Mouse (Mus musculus) neural tube, embryonic 15.5 days (tissue): ENCODE measurements at regions not wholly inside any gene's neighbourhood (a gene's known extent, or its start where the extent isn't known, plus 50 kb on each side); places are given as distances from the start of the nearest gene placed in this dataset.

Source experiments
- ATAC-seq: fragments of 200-750 bp; cut with Nextera tagmentation; 2 replicates; pipeline ENCODE4 v1.8.0; 2017; ENCODE audit warnings: mild to moderate bottlenecking, moderate TSS enrichment, moderate library complexity; ENCODE audit not compliant: low FRiP score
- H3K27ac ChIP-seq: fragments of 300-500 bp; sonication (generic); replicated peaks from 2 replicates; pipeline ENCODE4 v1.5.1; 2015; ENCODE audit warnings: mild to moderate bottlenecking, inconsistent platforms
- H3K27me3 ChIP-seq: fragments of 300-500 bp; sonication (generic); replicated peaks from 2 replicates; pipeline ENCODE4 v1.6.1; 2015; ENCODE audit warnings: inconsistent platforms
- H3K36me3 ChIP-seq: fragments of 300-500 bp; sonication (generic); 2 replicates; pipeline ENCODE4 v1.6.1; 2015; ENCODE audit warnings: inconsistent platforms
- H3K4me1 ChIP-seq: fragments of 300-500 bp; sonication (generic); 2 replicates; pipeline ENCODE4 v1.6.1; 2015; ENCODE audit warnings: inconsistent platforms
- H3K4me2 ChIP-seq: fragments of 300-500 bp; sonication (generic); 2 replicates; pipeline ENCODE4 v1.6.1; 2015; ENCODE audit warnings: inconsistent platforms, mild to moderate bottlenecking, moderate library complexity
- H3K4me3 ChIP-seq: fragments of 300-500 bp; sonication (generic); replicated peaks from 2 replicates; pipeline ENCODE4 v1.5.1; 2015; ENCODE audit warnings: mild to moderate bottlenecking, inconsistent platforms
- H3K9ac ChIP-seq: fragments of 300-500 bp; sonication (generic); replicated peaks from 2 replicates; pipeline ENCODE4 v1.6.1; 2015; ENCODE audit warnings: mild to moderate bottlenecking, inconsistent platforms
- H3K9me3 ChIP-seq: fragments of 300-500 bp; sonication (generic); replicated peaks from 2 replicates; pipeline ENCODE4 v1.6.1; 2016; ENCODE audit warnings: inconsistent platforms
- WGBS: fragments of 180-500 bp; shearing (Covaris S2); methylation state at CpG from one replicate; pipeline ENCODE4 v1.1.7; 2015; ENCODE audit warnings: mixed read lengths; 5-methylcytosine and 5-hydroxymethylcytosine counted together

- H3K36me3 ChIP-seq, result no peaks in the 10 kb centered on the region
- no peak overlapping the region for H3K9ac ChIP-seq
- no peak overlapping the region for H3K27ac ChIP-seq
- WGBS, result 28% methylated on average over 10 of the region's 10 CpGs
- H3K9me3 ChIP-seq, result no peaks in the 10 kb centered on the region
- peaks cover 62% of the 10 kb centered on the region for H3K27me3 ChIP-seq
- H3K4me2 ChIP-seq, result no peak overlapping the region
- H3K4me3 ChIP-seq, result no peak overlapping the region
- peaks cover 4% of the 10 kb centered on the region; the same call in 1 of the 2 replicates for H3K4me1 ChIP-seq
- ATAC-seq, result no peak
Measured at GRCm38 (mm10) chr4:99503221-99503744, 152.8 kb upstream of the Foxd3 start.

DNA sequence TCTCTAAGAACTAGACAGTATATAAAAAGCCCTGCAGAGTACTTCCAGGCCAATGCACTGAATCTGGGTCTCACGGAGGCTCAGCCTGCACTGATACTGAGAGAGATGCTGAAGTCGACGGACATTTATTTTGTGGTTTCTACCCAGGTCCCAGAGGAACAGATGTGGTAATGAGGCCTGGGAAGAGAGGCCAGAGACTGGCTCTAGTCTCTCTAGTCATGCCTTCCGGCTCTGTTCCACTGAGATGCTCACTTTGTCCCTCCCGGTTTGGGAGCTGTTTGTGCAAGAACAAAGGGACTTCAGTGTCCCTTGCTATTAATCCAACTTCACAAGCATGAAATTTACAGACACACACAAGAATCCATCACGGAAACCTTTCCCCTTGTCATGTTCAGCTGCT lies 144.1 kb upstream of the Foxd3 start:
- no peaks in the 10 kb centered on the region for H3K36me3 ChIP-seq
- WGBS, result 26% methylated on average over 6 of the region's 6 CpGs
- H3K4me2 ChIP-seq, result no peak overlapping the region
- H3K27ac ChIP-seq, result no peak overlapping the region
- H3K4me3 ChIP-seq, result no peak overlapping the region
- no peaks in the 10 kb centered on the region for H3K9me3 ChIP-seq
- ATAC-seq, result no peak
- H3K9ac ChIP-seq, result no peak overlapping the region
- no peaks in the 10 kb centered on the region for H3K27me3 ChIP-seq
- no peaks in the 10 kb centered on the region for H3K4me1 ChIP-seq

GRCm38 (mm10) chr4:99516883-99517282 lies 139.2 kb upstream of the Foxd3 start:
- WGBS, result 86% methylated on average over 3 of the region's 3 CpGs
- ATAC-seq, result no peak

GRCm38 (mm10) chr4:99527441-99527840 lies 128.7 kb upstream of the Foxd3 start:
- Histone ChIP-seq H3K9ac (no peak overlapping the region), H3K27me3 (no peaks in the 10 kb centered on the region), H3K36me3 (no peaks in the 10 kb centered on the region), H3K4me3 (no peak overlapping the region), H3K4me1 (no peaks in the 10 kb centered on the region), H3K27ac (no peak overlapping the region), H3K4me2 (no peak overlapping the region), H3K9me3 (no peaks in the 10 kb centered on the region)
- ATAC-seq, result no peak
- WGBS, result 92% methylated on average over 12 of the region's 12 CpGs

More at GRCm38 (mm10) chr4:99516883-99517282, 139.2 kb upstream of the Foxd3 start:
- no peak overlapping the region for H3K9ac ChIP-seq
- no peaks in the 10 kb centered on the region for H3K4me1 ChIP-seq
- no peaks in the 10 kb centered on the region for H3K27me3 ChIP-seq
- no peaks in the 10 kb centered on the region for H3K9me3 ChIP-seq
- H3K27ac ChIP-seq, result no peak overlapping the region
- H3K4me2 ChIP-seq, result no peak overlapping the region
- no peaks in the 10 kb centered on the region for H3K36me3 ChIP-seq
- H3K4me3 ChIP-seq, result no peak overlapping the region

GRCm38 (mm10) chr4:99544014-99544413 lies 112.1 kb upstream of the Foxd3 start:
- H3K9ac ChIP-seq, result no peak overlapping the region
- no peaks in the 10 kb centered on the region for H3K27me3 ChIP-seq
- H3K4me2 ChIP-seq, result no peak overlapping the region
- no peak overlapping the region for H3K4me3 ChIP-seq
- no peak overlapping the region for H3K27ac ChIP-seq
- no peak for ATAC-seq
- WGBS, result 89% methylated on average over 6 of the region's 6 CpGs
- H3K4me1 ChIP-seq, result no peaks in the 10 kb centered on the region
- H3K36me3 ChIP-seq, result no peaks in the 10 kb centered on the region
- H3K9me3 ChIP-seq, result no peaks in the 10 kb centered on the region

DNA sequence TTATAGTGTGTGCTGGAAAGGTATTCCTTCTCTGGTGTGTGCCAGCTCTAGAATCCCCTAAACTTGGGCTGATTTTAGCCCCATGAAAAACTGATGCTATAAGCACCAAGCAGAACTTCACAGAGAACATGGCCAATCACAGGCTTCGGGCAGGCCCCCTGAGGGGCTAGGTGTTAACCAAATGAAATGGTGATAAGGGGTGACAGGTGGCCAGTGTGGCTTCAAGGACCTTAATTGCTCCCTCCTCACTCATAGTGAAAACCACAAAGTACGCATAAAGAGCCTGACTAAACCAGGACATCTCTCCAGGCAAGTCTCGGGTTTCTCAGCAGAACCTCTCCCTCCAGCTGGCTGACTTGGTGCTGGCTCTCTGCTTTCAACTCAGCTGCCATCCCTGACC lies 110.4 kb upstream of the Foxd3 start:
- Histone ChIP-seq H3K4me1 (no peaks in the 10 kb centered on the region), H3K36me3 (no peaks in the 10 kb centered on the region), H3K27ac (no peak overlapping the region), H3K4me3 (no peak overlapping the region), H3K4me2 (no peak overlapping the region), H3K9me3 (no peaks in the 10 kb centered on the region), H3K9ac (no peak overlapping the region), H3K27me3 (no peaks in the 10 kb centered on the region)
- WGBS, result 55% methylated on average over 3 of the region's 3 CpGs
- no peak for ATAC-seq

DNA sequence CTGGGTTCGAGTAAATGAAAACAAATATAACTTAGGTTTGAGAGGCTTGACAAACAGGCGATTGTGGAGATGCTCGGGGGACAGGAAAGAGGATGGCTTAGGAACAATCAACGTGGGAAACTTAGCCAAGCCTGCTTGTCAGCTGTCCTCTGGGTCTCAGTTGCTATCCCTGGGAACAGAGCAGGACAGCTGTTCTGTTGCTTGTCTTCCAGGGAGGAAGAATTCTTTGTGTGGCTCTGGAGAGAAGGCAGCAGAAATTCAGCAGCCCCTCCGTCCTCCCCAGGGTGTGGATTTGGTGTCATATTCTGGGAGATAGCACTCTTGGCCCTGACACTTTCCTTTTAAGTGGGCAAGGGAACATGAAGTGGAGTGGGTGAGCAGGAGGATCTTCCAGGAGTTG lies 98.1 kb upstream of the Foxd3 start:
- Histone ChIP-seq H3K4me3 (no peak overlapping the region), H3K36me3 (no peaks in the 10 kb centered on the region), H3K9ac (no peak overlapping the region), H3K4me2 (no peak overlapping the region), H3K27ac (no peak overlapping the region), H3K27me3 (peaks cover 37% of the 10 kb centered on the region), H3K9me3 (no peaks in the 10 kb centered on the region), H3K4me1 (no peaks in the 10 kb centered on the region)
- ATAC-seq, result no peak
- 59% methylated on average over 5 of the region's 5 CpGs for WGBS

DNA sequence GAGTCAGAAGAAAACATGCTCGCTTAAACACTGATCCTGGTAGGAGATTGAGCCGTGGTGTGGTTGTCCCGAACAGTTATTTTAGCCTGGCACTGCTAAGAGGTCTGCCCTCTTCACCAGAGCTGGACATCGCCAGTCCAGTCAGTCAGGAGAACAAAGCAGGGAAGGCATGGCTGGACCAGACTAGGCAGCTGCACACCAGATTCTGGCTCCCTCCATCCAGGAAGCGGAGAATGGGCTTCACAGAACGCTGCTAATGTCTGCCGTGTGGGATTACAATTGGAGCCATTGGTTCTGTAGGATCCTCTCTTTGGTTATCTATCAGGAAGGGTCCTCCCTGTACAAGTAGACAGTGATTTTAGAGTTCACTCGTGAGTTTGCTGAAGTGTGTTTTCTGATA lies 95.5 kb upstream of the Foxd3 start:
- Histone ChIP-seq H3K4me3 (no peak overlapping the region), H3K4me1 (no peaks in the 10 kb centered on the region), H3K9ac (no peak overlapping the region), H3K27ac (no peak overlapping the region), H3K4me2 (no peak overlapping the region), H3K9me3 (no peaks in the 10 kb centered on the region), H3K27me3 (peaks cover 47% of the 10 kb centered on the region), H3K36me3 (no peaks in the 10 kb centered on the region)
- WGBS, result 40% methylated on average over 8 of the region's 8 CpGs
- no peak for ATAC-seq

DNA sequence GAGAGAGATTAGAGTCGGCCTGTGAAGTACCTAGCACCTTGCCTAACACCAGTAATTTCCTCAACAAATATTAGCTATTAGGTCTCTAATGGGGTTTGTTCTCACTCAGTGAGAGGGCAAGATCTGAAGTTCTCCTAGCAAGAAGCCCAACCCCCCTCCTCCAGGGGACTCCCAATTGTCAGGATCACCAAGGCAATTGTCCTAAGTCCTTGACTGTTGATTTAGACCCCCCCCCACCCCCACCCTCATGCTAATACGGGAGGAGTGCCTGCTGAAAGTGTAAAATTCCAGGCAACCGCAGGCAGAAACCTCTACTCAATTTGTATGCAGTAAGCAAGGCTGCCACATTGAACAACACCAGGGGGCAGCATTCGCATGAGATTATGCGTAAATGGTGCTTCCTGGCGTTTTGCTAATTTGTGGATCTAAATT lies 94.6 kb upstream of the Foxd3 start:
- WGBS, result 7% methylated on average over 6 of the region's 6 CpGs
- H3K27me3 ChIP-seq, result peaks cover 46% of the 10 kb centered on the region
- H3K36me3 ChIP-seq, result no peaks in the 10 kb centered on the region

DNA sequence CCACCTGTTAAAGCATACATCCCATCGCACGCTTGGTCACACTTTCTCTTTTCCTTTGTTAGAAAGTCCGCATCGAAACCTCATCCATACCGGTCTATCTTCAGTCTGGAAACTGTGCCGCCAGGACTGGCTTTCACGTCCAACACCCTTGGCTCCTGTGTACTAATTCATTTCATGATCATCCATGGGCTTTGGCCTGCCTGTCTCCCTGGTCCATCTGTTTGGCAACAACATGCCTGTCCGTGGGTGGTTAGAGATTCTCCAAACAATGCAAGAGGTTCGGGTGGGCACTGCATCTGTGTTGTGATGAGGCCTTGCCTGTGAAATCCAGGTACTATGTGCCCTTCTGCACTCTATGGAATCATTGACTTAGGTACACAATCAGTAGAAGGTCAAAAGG lies 90.7 kb upstream of the Foxd3 start:
- WGBS, result 93% methylated on average over 9 of the region's 9 CpGs
- peaks cover 32% of the 10 kb centered on the region for H3K27me3 ChIP-seq
- H3K9me3 ChIP-seq, result no peaks in the 10 kb centered on the region
- no peak overlapping the region for H3K4me2 ChIP-seq
- H3K27ac ChIP-seq, result no peak overlapping the region
- H3K4me3 ChIP-seq, result no peak overlapping the region
- ATAC-seq, result no peak
- no peaks in the 10 kb centered on the region for H3K4me1 ChIP-seq
- no peaks in the 10 kb centered on the region for H3K36me3 ChIP-seq
- H3K9ac ChIP-seq, result no peak overlapping the region

More for the DNA sequence above, 94.6 kb upstream of the Foxd3 start:
- Histone ChIP-seq H3K9me3 (no peaks in the 10 kb centered on the region), H3K4me3 (no peak overlapping the region), H3K27ac (no peak overlapping the region), H3K9ac (no peak overlapping the region), H3K4me1 (no peaks in the 10 kb centered on the region), H3K4me2 (no peak overlapping the region)
- ATAC-seq, result no peak

DNA sequence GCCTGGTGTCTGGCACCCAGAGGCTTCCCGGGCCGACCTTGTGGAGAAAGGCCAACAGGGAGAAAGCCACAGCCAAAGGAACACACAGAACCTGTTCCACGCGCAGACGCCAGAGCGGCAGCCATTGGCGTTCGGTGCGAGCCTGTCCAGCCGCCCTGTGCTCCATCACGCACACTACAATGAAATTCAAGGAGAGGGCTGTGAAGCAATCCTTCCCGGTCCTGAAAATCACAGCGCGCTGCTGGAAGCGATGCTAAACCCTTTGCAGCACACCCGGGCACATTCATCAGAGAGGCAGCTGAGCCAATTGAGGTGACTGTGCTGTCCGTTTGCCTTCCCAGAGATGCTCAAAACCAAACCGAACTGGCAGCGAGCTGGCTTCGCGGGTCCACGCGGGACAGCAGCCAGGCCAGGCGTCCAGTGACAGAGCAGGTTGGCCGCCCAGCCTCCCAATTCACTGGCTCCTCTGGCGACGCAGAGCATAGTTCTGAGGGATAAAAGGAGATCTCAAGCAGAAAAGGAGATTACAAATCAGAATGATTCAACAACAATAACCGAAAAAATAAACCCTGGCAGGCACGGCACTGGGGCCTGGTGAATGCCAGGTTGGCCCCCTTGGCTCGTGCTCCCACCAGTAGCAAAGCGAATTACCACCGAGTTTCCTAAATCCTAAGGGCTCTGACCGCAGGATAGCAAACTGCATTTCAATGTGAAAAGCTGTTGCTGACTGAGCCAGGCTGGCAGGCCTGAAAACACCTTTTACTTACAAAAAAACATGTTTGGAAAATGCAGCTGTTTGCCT lies 83.1 kb upstream of the Foxd3 start:
- H3K9ac ChIP-seq, result peak overlapping the region; percentile 34
- H3K4me1 ChIP-seq, result peaks cover 17% of the 10 kb centered on the region
- H3K4me3 ChIP-seq, result peak overlapping the region; percentile 33
- H3K27ac ChIP-seq, result peak overlapping the region; percentile 51
- H3K4me2 ChIP-seq, result peak overlapping the region; percentile 62
- ATAC-seq, result peak; percentile 82
- 1% methylated on average over 33 of the region's 33 CpGs for WGBS
- peaks cover 28% of the 10 kb centered on the region for H3K27me3 ChIP-seq
- no peaks in the 10 kb centered on the region for H3K36me3 ChIP-seq
- no peaks in the 10 kb centered on the region for H3K9me3 ChIP-seq

GRCm38 (mm10) chr4:99574021-99574531 lies 82.0 kb upstream of the Foxd3 start:
- H3K36me3 ChIP-seq, result no peaks in the 10 kb centered on the region
- H3K4me1 ChIP-seq, result peaks cover 17% of the 10 kb centered on the region
- no peaks in the 10 kb centered on the region for H3K9me3 ChIP-seq
- no peak for ATAC-seq
- no peak overlapping the region for H3K4me3 ChIP-seq
- WGBS, result 15% methylated on average over 11 of the region's 11 CpGs
- H3K9ac ChIP-seq, result no peak overlapping the region
- peaks cover 36% of the 10 kb centered on the region for H3K27me3 ChIP-seq
- H3K27ac ChIP-seq, result no peak overlapping the region
- H3K4me2 ChIP-seq, result no peak overlapping the region
